Mouse (Mus musculus) midbrain, postnatal 0 days (tissue): ENCODE results near the gene Alpk3. TPM values are rescaled to one million over a fixed set of nuclear protein-coding genes. Genes with fewer than 3 reads are reported as not detected.
A peak's percentile ranks its signal among the peaks of the same experiment; 100 is the strongest.

Experiments
- ATAC-seq: fragments of 200-750 bp; cut with Nextera tagmentation; 2 replicates; pipeline ENCODE4 v1.8.0; 2017; ENCODE audit warnings: moderate number of reproducible peaks, mild to moderate bottlenecking, moderate TSS enrichment, moderate library complexity; ENCODE audit not compliant: low FRiP score
- DNase-seq: peaks from one replicate; pipeline ENCODE4 v3.0.0-alpha.2; 2015; ENCODE audit warnings: low spot score
- H3K27ac ChIP-seq: fragments of 300-500 bp; sonication (generic); 2 replicates; pipeline ENCODE4 v1.5.1; 2014; ENCODE audit warnings: low read depth, mild to moderate bottlenecking, low read length, mixed read lengths
- H3K27me3 ChIP-seq: fragments of 300-500 bp; sonication (generic); 2 replicates; pipeline ENCODE4 v1.6.1; 2014; ENCODE audit warnings: low read length, control low read depth, mixed read lengths; ENCODE audit not compliant: insufficient read depth
- H3K36me3 ChIP-seq: fragments of 300-500 bp; sonication (generic); 2 replicates; pipeline ENCODE4 v1.6.1; 2014; ENCODE audit warnings: low read length, control low read depth, mixed read lengths; ENCODE audit not compliant: insufficient read depth
- H3K4me1 ChIP-seq: fragments of 300-500 bp; sonication (generic); 2 replicates; pipeline ENCODE4 v1.6.1; 2014; ENCODE audit warnings: mild to moderate bottlenecking, control low read depth, antibody characterized with exemption, low read length, mixed read lengths; ENCODE audit not compliant: insufficient read depth
- H3K4me2 ChIP-seq: fragments of 300-500 bp; sonication (generic); 2 replicates; pipeline ENCODE4 v1.6.1; 2014; ENCODE audit warnings: low read depth, mild to moderate bottlenecking, low read length, mixed read lengths; ENCODE audit not compliant: poor library complexity, severe bottlenecking
- H3K4me3 ChIP-seq: fragments of 300-500 bp; sonication (generic); 2 replicates; pipeline ENCODE4 v1.5.1; 2014; ENCODE audit warnings: low read depth, mild to moderate bottlenecking, low read length, moderate library complexity
- H3K9ac ChIP-seq: fragments of 300-500 bp; sonication (generic); replicated peaks from 2 replicates; pipeline ENCODE4 v1.6.1; 2014; ENCODE audit warnings: mild to moderate bottlenecking, low read length, moderate library complexity, mixed read lengths; ENCODE audit not compliant: poor library complexity, severe bottlenecking
- H3K9me3 ChIP-seq: fragments of 300-500 bp; sonication (generic); 2 replicates; pipeline ENCODE4 v1.6.1; 2016; ENCODE audit warnings: low read length, control low read depth
- CTCF ChIP-seq: IDR thresholded peaks from 2 replicates; pipeline ENCODE4 v1.5.1; 2016; ENCODE audit warnings: antibody characterized with exemption, mild to moderate bottlenecking
- WGBS: fragments of 180-500 bp; shearing (Covaris S2); extraction: QIAGEN DNeasy Blood & Tissue Kit; methylation state at CpG from one replicate; pipeline ENCODE4 v1.1.7; 2014; 5-methylcytosine and 5-hydroxymethylcytosine counted together
- polyA plus RNA-seq: library from polyadenylated mRNA; unstranded; fragments of >200 nt; fragmentation: Nextera tagmentation; extraction: Ambion mirVana; gene quantifications from 2 replicates; pipeline ENCODE4 v1.2.1, GENCODE M21; 2015
- total RNA-seq: library from RNA; depleted of rRNA; stranded (reverse); fragments of >200 nt; gene quantifications from 2 replicates; pipeline ENCODE4 v1.2.3, GENCODE M21; 2014; rRNA removed

The Alpk3 gene
- total RNA-seq (0.16 and 0.33 TPM in 2 replicates), polyA plus RNA-seq (0.16 and 0.26 TPM in 2 replicates)

DNA sequence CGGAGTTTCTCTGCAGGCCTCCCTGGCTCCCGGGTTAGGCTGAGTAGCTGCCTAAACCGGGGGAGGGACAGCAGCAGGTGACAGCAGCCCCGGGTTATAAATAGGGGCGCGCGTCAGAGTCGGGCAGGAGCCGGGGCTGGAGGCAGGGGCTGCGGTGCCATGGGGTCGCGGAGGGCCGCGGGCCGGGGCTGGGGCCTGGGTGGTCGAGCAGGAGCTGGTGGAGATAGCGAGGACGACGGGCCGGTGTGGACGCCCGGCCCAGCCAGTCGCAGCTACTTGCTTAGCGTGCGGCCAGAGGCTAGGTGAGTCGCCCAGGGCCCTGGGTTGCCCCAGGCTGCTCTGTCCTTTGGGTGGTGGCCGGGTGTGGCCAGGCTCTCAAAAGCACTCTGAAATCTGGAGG lies at the start of gene Alpk3:
Alpk3 (plus strand) TSS at position 130 of the 400 bp plus-strand sequence.
- ATAC-seq = no peak
- Histone ChIP-seq H3K9me3 (no peaks in the 10 kb centered on the region), H3K4me1 (no peaks in the 10 kb centered on the region), H3K4me3 (no peak within 1 kb of the TSS), H3K27me3 (no peaks in the 10 kb centered on the region), H3K36me3 (no peaks in the 10 kb centered on the region), H3K4me2 (no peak within 1 kb of the TSS), H3K9ac (no peak within 1 kb of the TSS), H3K27ac (no peak within 1 kb of the TSS)
- no peak for TF ChIP-seq CTCF
- DNase-seq = no peak
- WGBS = 43% methylated on average over 27 of the region's 27 CpGs

DNA sequence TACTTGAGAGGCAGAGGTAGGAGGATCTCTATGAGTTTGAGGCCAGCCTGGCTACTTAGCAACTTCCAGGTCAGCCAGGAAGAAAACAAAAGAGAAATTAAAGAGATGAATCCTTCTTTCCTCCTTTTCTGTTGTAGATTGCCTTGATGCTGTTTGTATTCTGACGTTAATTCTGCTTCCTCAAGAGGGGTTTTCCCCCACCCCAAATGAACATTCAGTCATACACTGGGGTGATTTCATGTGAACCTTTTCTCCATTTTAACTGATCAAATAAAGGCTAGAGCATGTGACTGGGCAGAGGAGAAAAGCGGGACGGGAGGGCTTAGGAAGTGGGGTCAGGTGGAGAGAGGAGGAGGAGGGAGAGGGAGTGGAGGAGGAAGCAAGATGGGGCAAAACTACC lies 49.1 kb upstream of the Alpk3 start:
- 79% methylated on average over 3 of the region's 3 CpGs for WGBS
- H3K9ac ChIP-seq = no peak overlapping the region
- H3K27me3 ChIP-seq = no peaks in the 10 kb centered on the region
- DNase-seq (no peak), ATAC-seq (no peak)
- H3K36me3 ChIP-seq = peaks cover 7% of the 10 kb centered on the region; the same call in 1 of the 2 replicates
- no peaks in the 10 kb centered on the region for H3K4me1 ChIP-seq
- H3K4me2 ChIP-seq = no peak overlapping the region
- H3K9me3 ChIP-seq = no peaks in the 10 kb centered on the region
- no peak overlapping the region for H3K27ac ChIP-seq
- no peak overlapping the region for H3K4me3 ChIP-seq
- TF ChIP-seq CTCF = no peak

DNA sequence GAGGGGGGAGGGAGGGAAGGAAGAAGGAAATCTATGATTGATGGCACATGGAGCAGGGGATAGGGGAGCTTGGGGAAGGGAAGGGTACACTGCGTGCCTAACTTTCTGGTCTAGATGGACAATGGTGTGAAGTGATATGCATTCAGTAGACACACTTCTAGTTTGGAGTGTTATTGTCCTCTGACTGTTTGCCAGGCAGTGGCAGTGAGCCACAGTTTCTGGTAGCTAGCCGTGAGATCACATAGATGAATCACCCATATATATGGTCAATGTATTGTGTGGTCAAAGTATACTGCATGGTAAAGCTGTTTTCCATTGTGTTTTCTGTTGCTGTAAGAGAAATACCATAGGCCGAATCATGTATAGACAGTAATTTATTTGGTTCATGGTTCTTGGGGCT lies 45.8 kb upstream of the Alpk3 start:
- Histone ChIP-seq H3K4me2 (no peak overlapping the region), H3K4me1 (no peaks in the 10 kb centered on the region), H3K36me3 (peaks cover 7% of the 10 kb centered on the region; the same call in 1 of the 2 replicates), H3K27me3 (no peaks in the 10 kb centered on the region), H3K9ac (no peak overlapping the region), H3K9me3 (no peaks in the 10 kb centered on the region), H3K4me3 (no peak overlapping the region), H3K27ac (no peak overlapping the region)
- DNase-seq = no peak
- ATAC-seq = no peak
- no peak for TF ChIP-seq CTCF
- WGBS = 94% methylated on average over 3 of the region's 3 CpGs

DNA sequence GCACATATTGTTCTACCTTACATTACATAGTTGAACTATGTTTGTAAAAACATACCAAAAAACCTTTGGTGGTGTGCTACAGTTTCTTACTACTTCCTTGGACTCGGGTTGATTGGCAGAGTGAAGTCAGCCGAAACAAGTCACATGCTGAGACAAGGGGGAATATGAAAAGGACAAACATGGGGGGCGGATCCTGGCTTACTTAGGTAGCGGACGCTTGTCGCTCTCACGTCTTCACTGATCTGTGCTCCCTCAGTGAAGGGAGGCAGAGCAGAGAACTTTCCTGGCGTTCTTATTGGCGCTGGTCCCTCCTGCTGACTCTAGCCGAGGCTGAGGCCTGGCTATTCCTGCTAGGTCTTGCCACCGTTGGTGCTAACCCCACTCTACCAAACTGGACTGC lies 37.1 kb upstream of the Alpk3 start:
- no peak overlapping the region for H3K27ac ChIP-seq
- TF ChIP-seq CTCF = no peak
- H3K27me3 ChIP-seq = no peaks in the 10 kb centered on the region
- H3K4me2 ChIP-seq = no peak overlapping the region
- H3K4me1 ChIP-seq = no peaks in the 10 kb centered on the region
- WGBS = 39% methylated on average over 11 of the region's 11 CpGs
- DNase-seq (no peak), ATAC-seq (no peak)
- no peaks in the 10 kb centered on the region for H3K9me3 ChIP-seq
- peaks cover 21% of the 10 kb centered on the region for H3K36me3 ChIP-seq
- H3K4me3 ChIP-seq = no peak overlapping the region
- H3K9ac ChIP-seq = no peak overlapping the region

DNA sequence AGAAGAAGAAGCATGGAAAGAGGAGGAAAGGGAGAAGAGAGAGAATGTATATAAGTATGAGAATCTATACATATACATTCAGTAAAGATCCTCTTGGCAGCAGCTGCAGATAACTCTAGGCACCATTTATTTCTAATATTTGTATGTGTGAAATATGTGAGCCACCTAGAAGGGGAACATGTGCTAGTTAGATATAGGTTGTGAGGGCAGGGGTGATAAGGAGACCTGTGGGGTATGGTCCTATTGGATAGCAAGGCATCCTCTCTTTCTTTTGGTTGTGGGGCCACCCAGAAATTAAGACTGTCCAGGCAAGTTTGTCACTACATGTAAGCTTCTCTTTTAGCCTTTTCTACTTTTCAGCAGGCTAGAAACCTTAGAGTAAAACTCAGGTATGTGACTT lies 34.7 kb upstream of the Alpk3 start:
- H3K27ac ChIP-seq = no peak overlapping the region
- DNase-seq = no peak
- H3K9ac ChIP-seq = no peak overlapping the region
- no peak overlapping the region for H3K4me3 ChIP-seq
- TF ChIP-seq CTCF = no peak
- H3K4me2 ChIP-seq = no peak overlapping the region
- ATAC-seq = no peak
- H3K27me3 ChIP-seq = no peaks in the 10 kb centered on the region
- H3K9me3 ChIP-seq = no peaks in the 10 kb centered on the region
- H3K4me1 ChIP-seq = no peaks in the 10 kb centered on the region
- peaks cover 27% of the 10 kb centered on the region for H3K36me3 ChIP-seq

DNA sequence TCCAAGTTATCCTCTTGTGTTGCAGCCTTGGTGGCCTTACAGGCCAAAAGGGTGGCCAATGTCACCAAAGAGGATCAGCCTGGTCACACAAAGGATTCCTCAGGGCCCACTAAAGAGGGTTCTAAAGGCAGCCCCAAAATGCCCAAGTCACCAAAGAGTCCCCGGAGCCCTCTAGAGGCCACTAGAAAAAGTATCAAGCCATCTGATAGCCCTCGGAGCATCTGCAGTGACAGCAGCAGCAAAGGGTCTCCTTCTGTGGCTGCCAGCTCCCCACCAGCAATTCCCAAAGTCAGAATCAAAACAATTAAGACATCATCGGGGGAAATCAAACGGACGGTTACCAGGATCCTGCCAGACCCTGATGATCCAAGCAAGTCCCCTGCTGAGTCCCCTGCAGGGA lies 33.3 kb upstream of the Alpk3 start:
- TF ChIP-seq CTCF = peak; percentile 44; the same call in 1 of the 2 replicates
- Histone ChIP-seq H3K4me1 (no peaks in the 10 kb centered on the region), H3K9me3 (no peaks in the 10 kb centered on the region), H3K27ac (no peak overlapping the region), H3K4me3 (no peak overlapping the region), H3K9ac (no peak overlapping the region), H3K36me3 (peaks cover 27% of the 10 kb centered on the region), H3K4me2 (no peak overlapping the region), H3K27me3 (no peaks in the 10 kb centered on the region)
- DNase-seq (peak; percentile 47), ATAC-seq (no peak)
- 44% methylated on average over 5 of the region's 5 CpGs for WGBS
